In genomic region chr11:120727564-120727963, GRCm38 (mm10) we compare ENCODE assay signal across 10 mouse cellular contexts. TPM values are rescaled to one million over a fixed set of nuclear protein-coding genes. Genes with fewer than 3 reads are reported as not detected.
DNase-seq lines count a peak whose midpoint lies in the region; ATAC-seq and TF ChIP-seq lines count a peak whose summit lies in the region.
"Had no signal": no experiment of that assay in that cellular context is flagged by ENCODE, and none has a peak within 500 bp of the region (broad histone marks: within the 10 kb centered on the region; RNA-seq: fewer than 3 reads in every experiment).

No protein-coding gene starts in this region.

- no peaks in the 10 kb centered on the region for H3K9me3 ChIP-seq in hindbrain, embryonic 14.5 days (ENCODE audit: control insufficient read depth, low read length)
- H3K9me3 ChIP-seq in hindbrain, postnatal 0 days (ENCODE audit: low read length) = no peaks in the 10 kb centered on the region
- H3K9me3 ChIP-seq in CH12.LX (replicated peaks; ENCODE audit: low read length) = no peaks in the 10 kb centered on the region
- H3K9me3 ChIP-seq in embryonic facial prominence, embryonic 10.5 days = no peaks in the 10 kb centered on the region
- H3K9me3 ChIP-seq in liver, embryonic 12.5 days (replicated peaks) = no peaks in the 10 kb centered on the region

- peaks cover 14% of the 10 kb centered on the region for H3K4me1 ChIP-seq in hindbrain, embryonic 14.5 days (replicated peaks; ENCODE audit: control insufficient read depth, insufficient read depth, low read length)
- peaks cover 4% of the 10 kb centered on the region; the same call in 1 of the 2 replicates for H3K4me1 ChIP-seq in hindbrain, postnatal 0 days (ENCODE audit: insufficient read depth, low read length)
- H3K4me1 ChIP-seq in CH12.LX (ENCODE audit: control insufficient read depth in 1 of 2, insufficient read depth in 2 of 2) = peaks cover 8 to 13% of the 10 kb centered on the region in 2 experiments
- peaks cover 31% of the 10 kb centered on the region for H3K4me1 ChIP-seq in embryonic facial prominence, embryonic 10.5 days
- H3K4me1 ChIP-seq in liver, embryonic 12.5 days = peaks cover 25% of the 10 kb centered on the region

- H3K4me3 ChIP-seq in hindbrain, embryonic 14.5 days (replicated peaks; ENCODE audit: low read length) = no peak overlapping the region
- H3K4me3 ChIP-seq in hindbrain, postnatal 0 days (ENCODE audit: low read length) = no peak overlapping the region
- H3K4me3 ChIP-seq in CH12.LX (replicated peaks in 1 of 3; ENCODE audit: low read depth in 2 of 3, low read length in 2 of 3, poor library complexity in 1 of 3) = no peak overlapping the region
- peak overlapping the region; percentile 77 for H3K4me3 ChIP-seq in embryonic facial prominence, embryonic 10.5 days
- H3K4me3 ChIP-seq in liver, embryonic 12.5 days = 0 out of 2 replicates have a peak overlapping the region, but pooled peaks have one; percentile 65

- H3K9ac ChIP-seq in hindbrain, embryonic 14.5 days = no peak overlapping the region
- no peak overlapping the region for H3K9ac ChIP-seq in hindbrain, postnatal 0 days (replicated peaks; ENCODE audit: low read length)
- no peak overlapping the region for H3K9ac ChIP-seq in CH12.LX (ENCODE audit: insufficient read depth, low read depth)
- H3K9ac ChIP-seq in liver, embryonic 12.5 days = 0 out of 2 replicates have a peak overlapping the region, but pooled peaks have one; percentile 67

- no peaks in the 10 kb centered on the region for H3K79me2 ChIP-seq in CH12.LX (replicated peaks; ENCODE audit: control insufficient read depth, extremely low read depth, insufficient read depth, poor library complexity, severe bottlenecking)

- TF ChIP-seq RAD21 in CH12.LX (IDR thresholded peaks at IDR 0.05; ENCODE audit: low read depth, low read length) = no peak

- ATAC-seq in hindbrain, embryonic 14.5 days (ENCODE audit: low FRiP score) = no peak
- no peak for ATAC-seq in hindbrain, postnatal 0 days
- no peak for ATAC-seq in liver, embryonic 12.5 days

- no peak for TF ChIP-seq EP300 in CH12.LX (IDR thresholded peaks at IDR 0.05; ENCODE audit: low read length)

- 64% methylated on average over 12 of the region's 12 CpGs for WGBS in hindbrain, embryonic 14.5 days
- 63% methylated on average over 11 of the region's 12 CpGs for WGBS in hindbrain, postnatal 0 days
- WGBS in embryonic facial prominence, embryonic 10.5 days = 61% methylated on average over 12 of the region's 12 CpGs
- 43% methylated on average over 12 of the region's 12 CpGs for WGBS in liver, embryonic 12.5 days (ENCODE audit: insufficient replicate concordance)

- H3K27me3 ChIP-seq in hindbrain, embryonic 14.5 days (ENCODE audit: control insufficient read depth, insufficient read depth, low read length) = no peaks in the 10 kb centered on the region
- H3K27me3 ChIP-seq in hindbrain, postnatal 0 days (ENCODE audit: insufficient read depth, low read length) = no peaks in the 10 kb centered on the region
- H3K27me3 ChIP-seq in CH12.LX (replicated peaks) = peaks cover 35% of the 10 kb centered on the region
- peaks cover 72% of the 10 kb centered on the region for H3K27me3 ChIP-seq in embryonic facial prominence, embryonic 10.5 days (replicated peaks; ENCODE audit: low read depth, poor library complexity, severe bottlenecking)
- peaks cover 51% of the 10 kb centered on the region for H3K27me3 ChIP-seq in liver, embryonic 12.5 days (replicated peaks)

- no peak for TF ChIP-seq POLR2A in CH12.LX (IDR thresholded peaks at IDR 0.05; ENCODE audit: low read depth, low read length)

- H3K4me2 ChIP-seq in hindbrain, embryonic 14.5 days (replicated peaks) = peak overlapping the region; percentile 87
- H3K4me2 ChIP-seq in hindbrain, postnatal 0 days (ENCODE audit: low read depth, low read length) = no peak overlapping the region; the same call in 1 of the 2 replicates
- H3K4me2 ChIP-seq in CH12.LX (ENCODE audit: insufficient read depth, low read depth, poor library complexity, severe bottlenecking) = peak overlapping the region; percentile 38
- H3K4me2 ChIP-seq in liver, embryonic 12.5 days = peak overlapping the region; percentile 92

- no peak for TF ChIP-seq CTCF in hindbrain, postnatal 0 days (IDR thresholded peaks at IDR 0.05; ENCODE audit: low read depth)
- no peak for TF ChIP-seq CTCF in CH12.LX (conservative IDR thresholded peaks at IDR 0.05 in 1 of 2, IDR thresholded peaks at IDR 0.05 in 1 of 2; ENCODE audit: low read depth in 2 of 2, low read length in 2 of 2)

- DNase-seq in hindbrain, embryonic 14.5 days (ENCODE audit: low spot score) = no peak
- DNase-seq in hindbrain, postnatal 0 days (ENCODE audit: low spot score) = no peak
- no peak for DNase-seq in CH12.LX (ENCODE audit: extremely low read depth)
- DNase-seq in embryonic facial prominence, embryonic 10.5 days (ENCODE audit: low spot score) = no peak
- no peak for DNase-seq in left cerebral cortex, adult 11 months (ENCODE audit: low spot score)
- no peak for DNase-seq in thymus, postnatal 36 days
- DNase-seq: thymus, postnatal 14 days had no signal

- no peak overlapping the region for H3K27ac ChIP-seq in hindbrain, embryonic 14.5 days
- H3K27ac ChIP-seq in hindbrain, postnatal 0 days = no peak overlapping the region
- no peak overlapping the region for H3K27ac ChIP-seq in CH12.LX (ENCODE audit: insufficient read depth, low read depth)
- no peak overlapping the region for H3K27ac ChIP-seq in embryonic facial prominence, embryonic 10.5 days (replicated peaks)
- no peak overlapping the region for H3K27ac ChIP-seq in liver, embryonic 12.5 days

- dilution Hi-C loops in CH12.LX (cut with MboI; ENCODE audit: extremely low pct_ligation_motif_present, extremely low pct_unique_long_range_greater_than_20kb, low sequenced_read_pairs) = no loop called here

- in situ Hi-C loops in CH12.LX (cut with MboI; ENCODE audit: low pct_ligation_motif_present, low pct_unique_long_range_greater_than_20kb, low sequenced_read_pairs) = loop anchor here (5.0 kb wide), 1 partner anchor 40 kb away; no protein-coding TSS in a partner anchor

- H3K36me3 ChIP-seq in hindbrain, embryonic 14.5 days (replicated peaks; ENCODE audit: control insufficient read depth, insufficient read depth) = peaks cover 15% of the 10 kb centered on the region
- H3K36me3 ChIP-seq in hindbrain, postnatal 0 days (ENCODE audit: insufficient read depth, low read length) = no peaks in the 10 kb centered on the region
- H3K36me3 ChIP-seq in CH12.LX (replicated peaks in 1 of 2; ENCODE audit: control insufficient read depth in 1 of 2, insufficient read depth in 1 of 2, low read length in 1 of 2) = peaks cover 15 to 32% of the 10 kb centered on the region in 2 experiments
- no peaks in the 10 kb centered on the region; the same call in 1 of the 2 replicates for H3K36me3 ChIP-seq in embryonic facial prominence, embryonic 10.5 days (replicated peaks)
- H3K36me3 ChIP-seq in liver, embryonic 12.5 days = 0 out of 2 replicates have a peak, but pooled peaks cover 3% of the 10 kb centered on the region

RNA-seq across cellular contexts. Expression of gene Dcxr, which starts 0.5 kb away (rescaled TPM):
- polyA plus RNA-seq in hindbrain, embryonic 14.5 days (2014; fragmentation: Nextera tagmentation; extraction: Ambion mirVana) = 9.0 and 13.7 TPM in 2 replicates
- 16.1 and 17.6 TPM in 2 replicates for total RNA-seq in hindbrain, postnatal 0 days (2014; rRNA removed)
- 20.2 and 21.3 TPM in 2 replicates for polyA plus RNA-seq in hindbrain, postnatal 0 days (2015; fragmentation: Nextera tagmentation; extraction: Ambion mirVana)
- 49.4 and 74.7 TPM in 2 replicates for total RNA-seq in CH12.LX (2012; rRNA removed)
- total RNA-seq in CH12.LX (2014; rRNA removed) = 24.1 and 24.8 TPM in 2 replicates
- polyA plus RNA-seq in CH12.LX (2012; ENCODE audit: insufficient read length, low read depth) = 23.3 and 23.5 TPM in 2 replicates
- 12.8 and 16.0 TPM in 2 replicates for polyA plus RNA-seq in embryonic facial prominence, embryonic 10.5 days (2016; fragmentation: Nextera tagmentation; extraction: Ambion mirVana)
- 8.4 and 10.0 TPM in 2 replicates for polyA plus RNA-seq in liver, embryonic 12.5 days (2016; fragmentation: Nextera tagmentation; extraction: Ambion mirVana)

RNA-seq across cellular contexts. Expression of gene Cbr2, which starts 4.3 kb away (rescaled TPM):
- 0.64 and 0.90 TPM in 2 replicates for polyA plus RNA-seq in hindbrain, embryonic 14.5 days (2014; fragmentation: Nextera tagmentation; extraction: Ambion mirVana)
- total RNA-seq in hindbrain, postnatal 0 days (2014; rRNA removed) = 4.7 and 6.1 TPM in 2 replicates
- 3.5 and 4.0 TPM in 2 replicates for polyA plus RNA-seq in hindbrain, postnatal 0 days (2015; fragmentation: Nextera tagmentation; extraction: Ambion mirVana)
- total RNA-seq in CH12.LX (2012; rRNA removed) (0.21 and 0.25 TPM in 2 replicates), CH12.LX (2014; rRNA removed) (not detected in 2 replicates)
- polyA plus RNA-seq in CH12.LX (2012; ENCODE audit: insufficient read length, low read depth) = not detected in 2 replicates
- polyA plus RNA-seq in embryonic facial prominence, embryonic 10.5 days (2016; fragmentation: Nextera tagmentation; extraction: Ambion mirVana) = 2.6 and 2.9 TPM in 2 replicates
- polyA plus RNA-seq in liver, embryonic 12.5 days (2016; fragmentation: Nextera tagmentation; extraction: Ambion mirVana) = 0.13 TPM in 1 of 2 replicates, not detected in the other
- total RNA-seq: liver, adult 2 months had no signal

RNA-seq across cellular contexts. Expression of gene Rac3, which starts 6.3 kb away (rescaled TPM):
- 124 and 134 TPM in 2 replicates for polyA plus RNA-seq in hindbrain, embryonic 14.5 days (2014; fragmentation: Nextera tagmentation; extraction: Ambion mirVana)
- total RNA-seq in hindbrain, postnatal 0 days (2014; rRNA removed) = 669 and 698 TPM in 2 replicates
- polyA plus RNA-seq in hindbrain, postnatal 0 days (2015; fragmentation: Nextera tagmentation; extraction: Ambion mirVana) = 593 and 639 TPM in 2 replicates
- total RNA-seq in CH12.LX (2012; rRNA removed) = 8.9 and 9.9 TPM in 2 replicates
- 2.9 and 3.4 TPM in 2 replicates for total RNA-seq in CH12.LX (2014; rRNA removed)
- polyA plus RNA-seq in CH12.LX (2012; ENCODE audit: insufficient read length, low read depth) = 5.5 and 8.3 TPM in 2 replicates
- polyA plus RNA-seq in embryonic facial prominence, embryonic 10.5 days (2016; fragmentation: Nextera tagmentation; extraction: Ambion mirVana) = 27.2 and 31.2 TPM in 2 replicates
- 2.8 and 3.1 TPM in 2 replicates for polyA plus RNA-seq in liver, embryonic 12.5 days (2016; fragmentation: Nextera tagmentation; extraction: Ambion mirVana)
- total RNA-seq: neutrophil, adult 5-6 weeks had no signal

RNA-seq across cellular contexts. Expression of gene Lrrc45, which starts 13.8 kb away (rescaled TPM):
- 52.7 and 56.5 TPM in 2 replicates for polyA plus RNA-seq in hindbrain, embryonic 14.5 days (2014; fragmentation: Nextera tagmentation; extraction: Ambion mirVana)
- total RNA-seq in hindbrain, postnatal 0 days (2014; rRNA removed) = 35.4 and 49.1 TPM in 2 replicates
- 41.7 and 44.3 TPM in 2 replicates for polyA plus RNA-seq in hindbrain, postnatal 0 days (2015; fragmentation: Nextera tagmentation; extraction: Ambion mirVana)
- total RNA-seq in CH12.LX (2012; rRNA removed) (31.3 and 35.6 TPM in 2 replicates), CH12.LX (2014; rRNA removed) (11.7 and 12.9 TPM in 2 replicates)
- polyA plus RNA-seq in CH12.LX (2012; ENCODE audit: insufficient read length, low read depth) = 20.3 and 23.8 TPM in 2 replicates
- 56.8 and 58.9 TPM in 2 replicates for polyA plus RNA-seq in embryonic facial prominence, embryonic 10.5 days (2016; fragmentation: Nextera tagmentation; extraction: Ambion mirVana)
- polyA plus RNA-seq in liver, embryonic 12.5 days (2016; fragmentation: Nextera tagmentation; extraction: Ambion mirVana) = 23.3 and 23.6 TPM in 2 replicates

RNA-seq across cellular contexts. Expression of gene Cenpx, which starts 14.0 kb away (rescaled TPM):
- polyA plus RNA-seq in hindbrain, embryonic 14.5 days (2014; fragmentation: Nextera tagmentation; extraction: Ambion mirVana) = 95.7 and 106 TPM in 2 replicates
- total RNA-seq in hindbrain, postnatal 0 days (2014; rRNA removed) = 57.6 and 78.6 TPM in 2 replicates
- 99.7 and 100 TPM in 2 replicates for polyA plus RNA-seq in hindbrain, postnatal 0 days (2015; fragmentation: Nextera tagmentation; extraction: Ambion mirVana)
- total RNA-seq in CH12.LX (2012; rRNA removed) (101 and 103 TPM in 2 replicates), CH12.LX (2014; rRNA removed) (72.3 and 76.5 TPM in 2 replicates)
- 122 and 131 TPM in 2 replicates for polyA plus RNA-seq in CH12.LX (2012; ENCODE audit: insufficient read length, low read depth)
- 119 and 124 TPM in 2 replicates for polyA plus RNA-seq in embryonic facial prominence, embryonic 10.5 days (2016; fragmentation: Nextera tagmentation; extraction: Ambion mirVana)
- polyA plus RNA-seq in liver, embryonic 12.5 days (2016; fragmentation: Nextera tagmentation; extraction: Ambion mirVana) = 130 and 137 TPM in 2 replicates

Comparison
In these comparisons a context has a peak if more than half of its experiments do, and no peak if none do; other contexts are left out.
1. H3K4me3 ChIP-seq: peak in embryonic facial prominence, embryonic 10.5 days (single experiment) and liver, embryonic 12.5 days (single experiment); none in hindbrain, embryonic 14.5 days (single experiment), hindbrain, postnatal 0 days (single experiment) and CH12.LX (0 of 3).